Mouse (Mus musculus) intestine, embryonic 16.5 days (tissue): Measurements from ENCODE around the gene Dixdc1. TPM values are rescaled to one million over a fixed set of nuclear protein-coding genes. Genes with fewer than 3 reads are reported as not detected.

ENCODE experiments used
- ATAC-seq: fragments of 200-750 bp; cut with Nextera tagmentation; 2 replicates; pipeline ENCODE4 v1.8.0; 2017; ENCODE audit warnings: moderate TSS enrichment, moderate library complexity
- H3K27ac ChIP-seq: fragments of 300-500 bp; sonication (generic); 2 replicates; pipeline ENCODE4 v1.5.1; 2014; ENCODE audit warnings: mild to moderate bottlenecking, low read length
- H3K27me3 ChIP-seq: fragments of 300-500 bp; sonication (generic); replicated peaks from 2 replicates; pipeline ENCODE4 v1.6.1; 2014; ENCODE audit warnings: low read length, control low read depth, mixed read lengths; ENCODE audit not compliant: control insufficient read depth, insufficient read depth
- H3K36me3 ChIP-seq: fragments of 300-500 bp; sonication (generic); 2 replicates; pipeline ENCODE4 v1.6.1; 2014; ENCODE audit warnings: low read length, control low read depth; ENCODE audit not compliant: control insufficient read depth, insufficient read depth
- H3K4me1 ChIP-seq: fragments of 300-500 bp; sonication (generic); 2 replicates; pipeline ENCODE4 v1.6.1; 2014; ENCODE audit warnings: low read length, control low read depth, mixed read lengths; ENCODE audit not compliant: control insufficient read depth, insufficient read depth
- H3K4me2 ChIP-seq: fragments of 300-500 bp; sonication (generic); 2 replicates; pipeline ENCODE4 v1.6.1; 2014; ENCODE audit warnings: low read depth, low read length, control low read depth
- H3K4me3 ChIP-seq: fragments of 300-500 bp; sonication (generic); 2 replicates; pipeline ENCODE4 v1.5.1; 2014; ENCODE audit warnings: mild to moderate bottlenecking, low read length
- H3K9ac ChIP-seq: fragments of 300-500 bp; sonication (generic); 2 replicates; pipeline ENCODE4 v1.6.1; 2014; ENCODE audit warnings: low read depth, low read length
- H3K9me3 ChIP-seq: fragments of 300-500 bp; sonication (generic); 2 replicates; pipeline ENCODE4 v1.6.1; 2016; ENCODE audit warnings: low read length, control low read depth; ENCODE audit not compliant: control insufficient read depth
- WGBS: fragments of 180-500 bp; shearing (Covaris S2); extraction: QIAGEN DNeasy Blood & Tissue Kit; methylation state at CpG from one replicate; pipeline ENCODE4 v1.1.7; 2014; 5-methylcytosine and 5-hydroxymethylcytosine counted together
- polyA plus RNA-seq: library from polyadenylated mRNA; unstranded; fragments of >200 nt; fragmentation: Nextera tagmentation; extraction: Ambion mirVana; gene quantifications from 2 replicates; pipeline ENCODE4 v1.2.1, GENCODE M21; 2015

Dixdc1 gene
- polyA plus RNA-seq, 1 experiment from 2014 or later = 4.8 TPM

DNA sequence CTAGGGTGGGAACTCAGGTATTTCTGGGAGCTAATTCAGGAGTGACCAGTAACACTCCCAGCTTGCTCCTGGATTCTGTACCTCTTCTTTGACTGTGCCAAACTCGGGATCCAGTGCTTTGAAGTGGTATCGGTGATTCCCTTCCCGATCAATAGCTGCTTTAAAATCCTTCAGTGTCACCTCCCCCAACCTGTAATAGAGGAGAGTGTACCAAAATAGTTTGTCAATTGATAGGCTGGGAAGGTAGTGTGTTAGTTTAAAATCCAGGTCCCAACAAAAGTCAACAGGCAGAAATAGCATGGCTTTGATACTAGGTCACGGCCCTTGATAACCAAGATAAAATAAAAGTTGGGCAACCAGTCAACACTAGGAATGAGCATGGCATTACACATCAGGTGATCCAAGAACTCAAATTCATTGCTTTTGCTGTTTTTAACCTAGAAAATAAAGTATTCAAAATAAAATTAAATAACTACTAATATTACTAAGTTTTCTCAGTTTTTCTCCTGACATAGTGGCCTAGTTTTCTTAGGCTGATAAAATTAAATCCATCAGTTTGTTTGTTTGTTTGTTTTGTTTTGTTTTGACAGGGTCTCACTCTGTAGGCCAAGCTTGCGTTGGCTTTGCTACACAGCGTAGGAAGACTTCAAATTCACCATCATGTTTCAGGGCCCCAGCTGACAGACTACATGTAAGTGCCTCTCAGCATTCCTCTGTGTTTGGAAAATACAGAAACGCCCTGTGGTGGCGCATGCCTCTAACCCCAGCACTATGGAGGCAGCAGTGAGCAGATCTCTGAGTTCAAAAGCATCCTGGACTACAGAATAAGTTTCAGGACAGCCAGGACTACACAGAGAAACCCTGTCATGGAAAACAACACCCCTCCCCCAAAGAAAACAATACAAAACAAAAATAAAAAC, 71.5 kb downstream of the Dixdc1 start:
- no peak overlapping the region for H3K4me2 ChIP-seq
- H3K27me3 ChIP-seq = no peaks in the 10 kb centered on the region
- no peaks in the 10 kb centered on the region for H3K4me1 ChIP-seq
- no peak overlapping the region for H3K27ac ChIP-seq
- H3K4me3 ChIP-seq = no peak overlapping the region
- ATAC-seq = no peak
- no peaks in the 10 kb centered on the region for H3K9me3 ChIP-seq
- H3K36me3 ChIP-seq = no peaks in the 10 kb centered on the region
- no peak overlapping the region for H3K9ac ChIP-seq
- WGBS = 79% methylated on average over 8 of the region's 8 CpGs

- no peaks in the 10 kb centered on the region for H3K27me3 ChIP-seq
- 80% methylated on average over 6 of the region's 6 CpGs for WGBS
Measured at GRCm38 (mm10) chr9:50666442-50666841, 72.9 kb downstream of the Dixdc1 start.

DNA sequence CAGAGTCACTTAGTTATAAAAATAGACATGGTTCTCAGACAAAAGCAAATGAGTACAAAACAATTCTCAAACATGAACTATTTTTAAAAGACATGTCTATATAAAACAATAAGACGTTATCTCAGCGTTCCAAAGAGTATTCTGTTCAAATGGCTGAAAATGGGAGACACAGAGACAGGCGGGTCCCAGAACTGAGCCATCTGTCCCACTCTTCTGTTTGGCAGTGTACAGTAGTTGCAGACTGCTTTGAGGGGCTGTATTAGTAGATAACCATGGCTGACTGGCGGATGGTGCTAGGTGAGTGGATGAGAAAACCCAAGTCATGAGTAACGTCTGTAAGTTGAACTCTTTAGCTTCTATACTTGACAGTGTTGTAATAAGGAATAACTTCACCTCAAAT, 74.5 kb downstream of the Dixdc1 start:
- no peak overlapping the region for H3K4me2 ChIP-seq
- no peak for ATAC-seq
- no peaks in the 10 kb centered on the region for H3K27me3 ChIP-seq
- H3K27ac ChIP-seq = no peak overlapping the region
- H3K4me3 ChIP-seq = no peak overlapping the region
- 0 out of 2 replicates have a peak, but pooled peaks cover 5% of the 10 kb centered on the region for H3K4me1 ChIP-seq
- 91% methylated on average over 5 of the region's 5 CpGs for WGBS
- no peak overlapping the region for H3K9ac ChIP-seq
- H3K36me3 ChIP-seq = no peaks in the 10 kb centered on the region
- H3K9me3 ChIP-seq = no peaks in the 10 kb centered on the region

More at GRCm38 (mm10) chr9:50666442-50666841, 72.9 kb downstream of the Dixdc1 start:
- H3K27ac ChIP-seq = no peak overlapping the region
- H3K9ac ChIP-seq = no peak overlapping the region
- H3K4me3 ChIP-seq = no peak overlapping the region
- no peak overlapping the region for H3K4me2 ChIP-seq
- no peaks in the 10 kb centered on the region for H3K4me1 ChIP-seq
- ATAC-seq = no peak
- no peaks in the 10 kb centered on the region for H3K36me3 ChIP-seq
- no peaks in the 10 kb centered on the region for H3K9me3 ChIP-seq

- peak; percentile 58; the same call in 1 of the 2 replicates for ATAC-seq
- WGBS = 15% methylated on average over 12 of the region's 12 CpGs
- Histone ChIP-seq H3K4me3 (peak overlapping the region; percentile 98), H3K9ac (peak overlapping the region; percentile 95; the same call in 1 of the 2 replicates), H3K9me3 (no peaks in the 10 kb centered on the region), H3K27ac (no peak overlapping the region), H3K27me3 (no peaks in the 10 kb centered on the region), H3K4me1 (peaks cover 14% of the 10 kb centered on the region), H3K36me3 (no peaks in the 10 kb centered on the region), H3K4me2 (peak overlapping the region; percentile 78)
Measured at GRCm38 (mm10) chr9:50660431-50660830, 78.9 kb downstream of the Dixdc1 start.

DNA sequence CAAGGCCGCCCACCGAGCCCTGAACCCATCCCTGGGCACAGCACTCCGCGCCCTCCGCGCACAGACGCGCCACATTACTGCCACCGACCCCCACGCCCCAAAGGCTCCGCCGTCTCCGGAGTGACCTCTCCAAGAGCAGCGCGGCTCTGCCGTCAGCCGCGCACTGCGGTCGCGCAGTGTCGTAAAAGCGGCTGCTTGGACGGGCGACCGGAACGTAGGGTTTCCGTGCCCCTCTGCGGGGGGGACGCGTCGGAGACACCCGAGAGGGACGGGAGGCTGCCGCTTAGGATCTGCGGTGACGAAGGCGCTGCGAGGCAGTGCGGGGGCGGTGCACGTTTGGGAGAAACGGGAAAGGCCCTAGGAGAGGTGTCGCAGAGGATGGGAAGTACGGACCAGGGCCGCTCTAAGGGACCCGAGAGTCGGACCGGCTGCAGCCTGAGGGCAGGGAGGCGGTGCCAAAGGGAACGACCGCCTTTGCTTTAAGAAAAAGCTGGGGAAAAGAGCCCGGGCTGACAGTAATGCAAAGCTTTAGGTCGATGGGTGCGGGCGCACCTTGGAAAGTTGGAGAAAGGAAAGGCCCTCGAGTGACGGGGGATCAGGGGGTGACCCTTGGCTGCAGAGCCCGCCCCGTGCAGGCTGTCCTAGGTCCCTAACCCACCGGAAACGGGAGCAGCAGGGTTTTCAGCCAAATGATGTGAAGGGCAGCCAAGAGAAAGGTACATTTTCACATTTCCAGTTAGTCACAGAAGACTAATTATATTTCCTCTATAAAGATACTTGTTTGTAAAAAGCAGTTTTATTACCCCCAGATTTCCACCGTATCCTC, 79.7 kb downstream of the Dixdc1 start, which contains the start of gene Dlat:
Dlat (minus strand) TSS at position 389 of the 826 bp plus-strand sequence.
- peak within 1 kb of the TSS; percentile 95 for H3K9ac ChIP-seq
- under 1% methylated on average over 63 of the region's 63 CpGs for WGBS
- H3K4me1 ChIP-seq = peaks cover 14% of the 10 kb centered on the region
- H3K4me2 ChIP-seq = peak within 1 kb of the TSS; percentile 78
- ATAC-seq = peak; percentile 93
- H3K9me3 ChIP-seq = no peaks in the 10 kb centered on the region
- H3K36me3 ChIP-seq = no peaks in the 10 kb centered on the region
- no peaks in the 10 kb centered on the region for H3K27me3 ChIP-seq
- peak within 1 kb of the TSS; percentile 80 for H3K27ac ChIP-seq
- peak within 1 kb of the TSS; percentile 98 for H3K4me3 ChIP-seq

DNA sequence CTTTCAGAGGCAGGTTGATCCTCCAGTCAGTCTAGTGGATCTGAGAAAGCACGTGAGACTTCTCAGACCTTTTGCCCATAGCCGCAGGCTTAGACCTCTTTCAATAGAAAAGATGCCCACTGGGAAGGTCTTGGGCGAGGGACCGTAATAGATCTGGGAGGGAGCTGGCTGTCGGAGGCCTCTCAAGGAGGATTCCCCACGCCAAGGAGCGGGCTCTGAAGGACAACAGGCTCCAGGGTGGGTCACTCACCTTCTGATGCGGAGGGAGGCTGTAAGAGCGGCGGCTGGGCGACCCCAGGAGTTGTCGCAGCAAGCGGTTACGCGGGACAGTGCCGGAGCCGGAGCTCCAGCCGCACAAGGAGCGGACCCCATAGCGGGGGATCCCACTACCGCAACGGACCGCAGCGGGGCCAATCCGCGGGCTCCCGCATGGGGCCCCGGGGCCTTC, 80.4 kb downstream of the Dixdc1 start:
- Histone ChIP-seq H3K4me1 (peaks cover 14% of the 10 kb centered on the region), H3K27me3 (no peaks in the 10 kb centered on the region), H3K4me3 (peak overlapping the region; percentile 98), H3K27ac (peak overlapping the region; percentile 80), H3K9me3 (no peaks in the 10 kb centered on the region), H3K9ac (peak overlapping the region; percentile 95), H3K36me3 (no peaks in the 10 kb centered on the region), H3K4me2 (peak overlapping the region; percentile 77)
- under 1% methylated on average over 28 of the region's 28 CpGs for WGBS
- peak; percentile 49 for ATAC-seq

DNA sequence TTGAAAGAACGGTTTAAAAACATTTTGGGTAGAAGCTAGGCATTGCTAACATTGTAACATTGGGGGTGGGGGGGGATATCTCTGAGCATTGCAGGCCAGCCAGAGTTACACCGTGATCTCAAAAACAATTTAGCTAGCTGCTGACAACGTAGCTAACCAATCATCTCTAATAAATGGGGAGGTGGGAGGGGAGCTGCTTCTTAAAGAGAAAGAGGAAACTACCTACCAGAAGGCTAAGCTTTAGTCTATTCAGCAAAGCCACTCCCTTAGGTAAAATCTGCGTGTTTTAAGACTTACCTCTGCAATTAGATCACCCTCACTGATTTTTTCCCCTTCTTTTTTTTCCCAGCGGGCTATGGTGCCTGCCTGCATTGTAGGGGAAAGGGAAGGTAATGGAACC, 80.9 kb downstream of the Dixdc1 start:
- no peak for ATAC-seq
- H3K27me3 ChIP-seq = no peaks in the 10 kb centered on the region
- peak overlapping the region; percentile 77 for H3K4me2 ChIP-seq
- peaks cover 14% of the 10 kb centered on the region for H3K4me1 ChIP-seq
- H3K9me3 ChIP-seq = no peaks in the 10 kb centered on the region
- peak overlapping the region; percentile 95 for H3K9ac ChIP-seq
- H3K27ac ChIP-seq = no peak overlapping the region
- 26% methylated on average over 5 of the region's 5 CpGs for WGBS
- peak overlapping the region; percentile 98 for H3K4me3 ChIP-seq
- H3K36me3 ChIP-seq = peaks cover 4% of the 10 kb centered on the region

- no peak overlapping the region for H3K4me2 ChIP-seq
- H3K9me3 ChIP-seq = no peaks in the 10 kb centered on the region
- WGBS = 95% methylated on average over 10 of the region's 10 CpGs
- no peaks in the 10 kb centered on the region for H3K27me3 ChIP-seq
- H3K36me3 ChIP-seq = peaks cover 23% of the 10 kb centered on the region
- ATAC-seq = no peak
- H3K9ac ChIP-seq = no peak overlapping the region
- H3K4me3 ChIP-seq = no peak overlapping the region
- H3K27ac ChIP-seq = no peak overlapping the region
- no peaks in the 10 kb centered on the region for H3K4me1 ChIP-seq
Measured at GRCm38 (mm10) chr9:50650503-50650902, 88.8 kb downstream of the Dixdc1 start.

DNA sequence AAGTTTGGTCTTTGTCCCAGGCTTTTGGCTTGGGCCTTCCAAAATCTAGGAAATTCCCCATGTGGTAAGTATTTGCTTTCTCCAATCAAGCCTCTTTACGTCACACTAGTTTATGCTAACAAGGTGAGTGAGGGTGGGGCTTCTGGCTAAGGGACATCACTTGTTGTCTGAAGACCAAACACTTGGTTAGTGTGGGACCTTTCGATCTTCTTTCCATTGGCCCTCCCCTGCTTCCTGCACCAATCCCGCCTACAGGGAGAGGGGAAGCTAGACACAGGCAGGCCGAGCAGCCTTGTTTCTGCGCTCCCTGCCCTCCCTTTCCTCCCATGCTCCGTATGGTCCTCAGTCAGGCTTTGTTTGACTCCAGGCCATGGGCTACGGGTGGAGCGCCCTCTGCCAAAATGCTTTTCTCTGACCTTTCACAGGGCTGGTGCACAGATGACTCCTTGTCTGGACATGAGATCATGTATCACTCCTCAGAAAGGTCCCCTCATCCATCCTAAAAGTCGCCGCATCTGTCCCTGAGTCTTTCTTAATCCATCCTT, 92.4 kb downstream of the Dixdc1 start:
- no peak overlapping the region for H3K27ac ChIP-seq
- no peak overlapping the region for H3K4me2 ChIP-seq
- WGBS = 85% methylated on average over 10 of the region's 10 CpGs
- no peaks in the 10 kb centered on the region for H3K4me1 ChIP-seq
- H3K4me3 ChIP-seq = no peak overlapping the region
- no peaks in the 10 kb centered on the region for H3K27me3 ChIP-seq
- no peak for ATAC-seq
- peaks cover 25% of the 10 kb centered on the region for H3K36me3 ChIP-seq
- H3K9ac ChIP-seq = no peak overlapping the region
- H3K9me3 ChIP-seq = no peaks in the 10 kb centered on the region
